Mouse (Mus musculus) heart, adult 2 months (tissue): ENCODE data around the gene Poldip3.

Source experiments
- CTCF ChIP-seq: fragments of 200-600 bp; IDR thresholded peaks from 2 replicates; pipeline ENCODE4 v1.8.1; 2022; ENCODE audit warnings: antibody characterized with exemption, mild to moderate bottlenecking, moderate library complexity
- EP300 ChIP-seq: fragments of 200-500 bp; IDR thresholded peaks from 2 replicates; pipeline ENCODE4 v1.6.1; 2011; ENCODE audit warnings: low read depth, low read length, control low read depth; ENCODE audit not compliant: insufficient read depth
- POLR2A ChIP-seq: fragments of 200-500 bp; IDR thresholded peaks from 2 replicates; pipeline ENCODE4 v1.6.1; 2011; ENCODE audit warnings: mild to moderate bottlenecking, low read depth, low read length, control low read depth; ENCODE audit not compliant: insufficient read depth

DNA sequence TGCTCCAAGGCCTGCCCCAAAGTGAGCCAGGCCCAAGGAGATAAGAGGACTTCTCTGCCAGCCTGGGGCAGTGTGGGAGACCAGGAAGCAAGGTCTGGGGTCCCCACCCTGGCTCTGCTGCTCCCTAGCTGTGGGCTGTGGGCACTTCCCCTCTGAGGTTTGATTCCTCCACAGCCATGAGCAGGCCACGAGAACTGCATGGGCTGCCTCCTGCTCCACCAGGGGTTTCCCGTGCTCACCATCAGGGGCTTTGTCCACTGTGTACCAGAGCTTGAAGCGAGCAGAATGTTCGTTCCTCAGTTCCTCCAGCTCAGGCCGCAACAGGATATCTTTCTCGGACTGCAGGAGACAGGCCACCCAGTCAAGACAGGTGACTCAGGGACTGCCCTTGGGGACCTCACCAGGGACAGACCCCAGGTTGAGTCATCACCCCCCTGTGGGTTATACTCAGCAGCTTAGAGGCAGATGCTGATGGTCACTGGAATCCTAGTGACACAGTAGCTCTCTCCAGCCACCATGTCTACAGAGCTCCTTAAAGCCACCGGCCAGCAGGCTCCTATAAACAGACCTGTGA is 9.5 kb upstream of the Poldip3 start:
- no peak for TF ChIP-seq EP300
- no peak for TF ChIP-seq CTCF
- TF ChIP-seq POLR2A, result no peak
